In the genomic region with DNA sequence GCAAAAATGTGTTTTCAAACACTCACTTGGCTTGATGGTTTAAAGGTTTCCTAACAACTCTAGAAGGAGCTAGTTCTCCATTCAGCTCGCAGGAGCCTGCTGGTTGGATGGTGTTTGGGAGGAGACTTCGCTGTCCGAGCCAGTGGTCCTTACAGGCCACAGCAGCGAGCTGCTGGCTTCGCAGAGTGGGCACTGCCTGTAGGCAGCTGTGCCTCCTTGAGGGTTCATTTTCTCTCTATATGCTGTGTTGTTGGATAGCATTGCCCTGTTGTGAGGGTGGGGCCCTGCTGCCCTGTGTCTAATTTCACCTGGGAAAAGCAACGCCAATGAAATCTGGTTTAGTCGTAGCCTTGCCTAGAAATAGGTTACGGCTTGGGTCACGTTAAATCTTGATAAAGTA, we compare ENCODE assay signal across 24 mouse cellular contexts. TPM values are rescaled to one million over a fixed set of nuclear protein-coding genes. Genes with fewer than 3 reads are reported as not detected.
"Had no signal": no experiment of that assay in that cellular context is flagged by ENCODE, and none has a peak within 500 bp of the region (broad histone marks: within the 10 kb centered on the region; RNA-seq: fewer than 3 reads in every experiment).

No protein-coding gene starts in this region.

- H3K4me3 ChIP-seq: embryonic facial prominence, embryonic 10.5 days; embryonic facial prominence, embryonic 12.5 days; embryonic facial prominence, embryonic 13.5 days; embryonic facial prominence, embryonic 15.5 days; erythroblast, embryonic 14.5 days; forebrain, embryonic 10.5 days; forebrain, embryonic 12.5 days; forebrain, embryonic 13.5 days; forebrain, embryonic 15.5 days; heart, adult 2 months had no signal

- H3K27ac ChIP-seq: embryonic facial prominence, embryonic 10.5 days; embryonic facial prominence, embryonic 12.5 days; embryonic facial prominence, embryonic 13.5 days; embryonic facial prominence, embryonic 15.5 days; forebrain, embryonic 10.5 days; forebrain, embryonic 12.5 days; forebrain, embryonic 13.5 days; forebrain, embryonic 15.5 days; heart, adult 2 months had no signal

- DNase-seq: cerebellum, adult 2 months; cerebellum, adult 8-10 months; cerebellum, adult 9-10 months; cerebellum, adult 9-11 months; cerebellum, postnatal 10 days; cerebellum, postnatal 14 days; cerebellum, postnatal 25 days; cerebellum, postnatal 36 days; embryo, embryonic 11 days; forebrain, postnatal 0 days; gastrocnemius, postnatal 10 days; gastrocnemius, postnatal 14 days; gastrocnemius, postnatal 36 days; heart, adult 18-20 months; heart, adult 2 months had no signal

RNA-seq across cellular contexts. Expression of gene Rbm20, which starts 29.8 kb away (rescaled TPM):
- polyA plus RNA-seq: erythroblast, embryonic 14.5 days had no signal
